Mouse (Mus musculus): ENCODE results near the gene Abcg5.
A peak's percentile ranks its signal among the peaks of the same experiment; 100 is the strongest.

Gene Abcg5

GRCm38 (mm10) chr17:84684284-84684683 lies 1.5 kb upstream of the Abcg5 start:
- no peak for DNase-seq

GRCm38 (mm10) chr17:84681670-84682069 lies 1.1 kb downstream of the Abcg5 start:
- DNase-seq: no peak

GRCm38 (mm10) chr17:84677595-84677994 lies 5.2 kb downstream of the Abcg5 start:
- DNase-seq: no peak

GRCm38 (mm10) chr17:84675951-84676366 lies 6.9 kb downstream of the Abcg5 start, which contains the start of gene Abcg8:
Gene Abcg8 (plus strand): TSS chr17:84676302.
- DNase-seq: peak; percentile 21

GRCm38 (mm10) chr17:84675204-84675603 lies 7.6 kb downstream of the Abcg5 start:
- no peak for DNase-seq

- no peak for DNase-seq
These were observed 8.8 kb downstream of the Abcg5 start for GRCm38 (mm10) chr17:84674048-84674447.

GRCm38 (mm10) chr17:84672376-84673369 lies 10.1 kb downstream of the Abcg5 start:
- DNase-seq: peak; percentile 50

GRCm38 (mm10) chr17:84667848-84668247 lies 15.0 kb downstream of the Abcg5 start:
- DNase-seq: no peak

- DNase-seq: no peak
These were observed 17.1 kb downstream of the Abcg5 start for GRCm38 (mm10) chr17:84665691-84666090.

- DNase-seq: no peak
These were observed 17.8 kb downstream of the Abcg5 start for GRCm38 (mm10) chr17:84665053-84665452.

GRCm38 (mm10) chr17:84658951-84659350 lies 23.9 kb downstream of the Abcg5 start:
- no peak for DNase-seq

GRCm38 (mm10) chr17:84658195-84658594 lies 24.6 kb downstream of the Abcg5 start:
- no peak for DNase-seq

GRCm38 (mm10) chr17:84657782-84658181 lies 25.0 kb downstream of the Abcg5 start:
- DNase-seq: no peak

GRCm38 (mm10) chr17:84657422-84657732 lies 25.4 kb downstream of the Abcg5 start:
- DNase-seq: no peak

- DNase-seq: no peak
These were observed 26.0 kb downstream of the Abcg5 start for GRCm38 (mm10) chr17:84656653-84657421.

- no peak for DNase-seq
These were observed 26.6 kb downstream of the Abcg5 start for GRCm38 (mm10) chr17:84656205-84656604.

- DNase-seq: no peak
These were observed 29.3 kb downstream of the Abcg5 start for GRCm38 (mm10) chr17:84653544-84653943.

- DNase-seq: no peak
These were observed 32.4 kb downstream of the Abcg5 start for GRCm38 (mm10) chr17:84650302-84651017.

- DNase-seq: peak; percentile 35
These were observed 35.2 kb downstream of the Abcg5 start for GRCm38 (mm10) chr17:84647630-84648029.

- no peak for DNase-seq
These were observed 36.3 kb downstream of the Abcg5 start for GRCm38 (mm10) chr17:84646477-84646876.

GRCm38 (mm10) chr17:84645894-84646293 lies 36.9 kb downstream of the Abcg5 start:
- DNase-seq: no peak

GRCm38 (mm10) chr17:84645119-84645518 lies 37.7 kb downstream of the Abcg5 start:
- no peak for DNase-seq
